Mouse (Mus musculus): ENCODE measurements around the gene Ybx2.

- TF ChIP-seq POLR2A (IDR thresholded peaks at IDR 0.05; ENCODE audit: insufficient read depth, low read length) (no peak), CTCF (IDR thresholded peaks at IDR 0.05; ENCODE audit: low read depth, low read length) (no peak)
Measured at GRCm38 (mm10) chr11:69914372-69914764, 21.2 kb upstream of the Ybx2 start.

Data from ES-Bruce4 (cell line).